In the genomic region with DNA sequence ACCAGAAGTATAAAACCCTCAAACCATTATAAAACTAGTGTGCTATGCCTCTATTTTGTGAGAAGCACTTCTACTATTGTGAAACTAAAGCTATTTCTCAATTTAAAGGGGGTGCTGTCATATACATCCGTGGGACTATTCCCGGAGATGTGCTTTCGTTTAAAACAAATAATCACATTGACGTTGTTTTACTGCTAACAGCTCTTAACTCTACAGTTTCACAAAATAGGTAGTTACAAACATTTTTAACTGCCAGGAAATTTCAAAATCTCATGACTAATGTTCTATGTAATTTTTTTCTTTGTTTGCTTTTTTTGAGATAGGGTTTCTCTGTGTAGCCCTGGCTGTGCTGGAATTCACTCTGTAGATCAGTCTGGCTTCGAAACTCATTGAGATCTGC, we compare ENCODE assay signal across 23 mouse cellular contexts. TPM values are rescaled to one million over a fixed set of nuclear protein-coding genes. Genes with fewer than 3 reads are reported as not detected.
DNase-seq lines count a peak whose midpoint lies in the region; ATAC-seq and TF ChIP-seq lines count a peak whose summit lies in the region.
"Had no signal": no experiment of that assay in that cellular context is flagged by ENCODE, and none has a peak within 500 bp of the region (broad histone marks: within the 10 kb centered on the region; RNA-seq: fewer than 3 reads in every experiment).

No protein-coding gene starts in this region.

- no peaks in the 10 kb centered on the region for H3K9me3 ChIP-seq in lung, postnatal 0 days (ENCODE audit: low read length)
- no peaks in the 10 kb centered on the region for H3K9me3 ChIP-seq in forebrain, embryonic 12.5 days
- H3K9me3 ChIP-seq: embryonic facial prominence, embryonic 13.5 days; embryonic facial prominence, embryonic 15.5 days; forebrain, embryonic 10.5 days; forebrain, embryonic 13.5 days; forebrain, embryonic 15.5 days had no signal

- no peaks in the 10 kb centered on the region for H3K27me3 ChIP-seq in lung, postnatal 0 days (replicated peaks; ENCODE audit: insufficient read depth, low read length)
- 0 out of 2 replicates have a peak, but pooled peaks cover 3% of the 10 kb centered on the region for H3K27me3 ChIP-seq in forebrain, embryonic 12.5 days
- H3K27me3 ChIP-seq: embryonic facial prominence, embryonic 13.5 days; embryonic facial prominence, embryonic 15.5 days; forebrain, embryonic 13.5 days; forebrain, embryonic 15.5 days had no signal

- peak; percentile 67 for DNase-seq in lung, postnatal 0 days (ENCODE audit: low spot score)
- no peak for DNase-seq in lung, postnatal 36 days
- DNase-seq in NIH3T3 (ENCODE audit: low read depth), result peak; percentile 4
- DNase-seq: adrenal gland, adult 8-10 months; adrenal gland, postnatal 14 days; adrenal gland, postnatal 36 days; cerebellum, adult 11-12 months; cerebellum, adult 2 months; cerebellum, adult 9-10 months; cerebellum, postnatal 10 days; cerebellum, postnatal 25 days; embryo, embryonic 11 days; forebrain, postnatal 0 days had no signal

- no peak overlapping the region for H3K4me3 ChIP-seq in lung, postnatal 0 days (ENCODE audit: low read depth, low read length)
- H3K4me3 ChIP-seq in forebrain, embryonic 12.5 days (replicated peaks), result no peak overlapping the region
- H3K4me3 ChIP-seq: embryonic facial prominence, embryonic 13.5 days; embryonic facial prominence, embryonic 15.5 days; erythroblast, embryonic 14.5 days; forebrain, embryonic 10.5 days; forebrain, embryonic 13.5 days; forebrain, embryonic 15.5 days had no signal

- no peak for ATAC-seq in lung, postnatal 0 days
- peak; percentile 18 for ATAC-seq in granulocyte monocyte progenitor cell, adult 5-6 weeks (replicated peaks; ENCODE audit: poor library complexity, severe bottlenecking)
- ATAC-seq in forebrain, embryonic 12.5 days (ENCODE audit: low FRiP score), result no peak
- ATAC-seq: activated CD4-positive, CD25-positive, alpha-beta regulatory T cell, adult 4 months; forebrain, embryonic 13.5 days; forebrain, embryonic 15.5 days; forebrain, postnatal 0 days; Patski had no signal

- WGBS in lung, postnatal 0 days, result 36% methylated on average over 5 of the region's 5 CpGs
- WGBS in forebrain, embryonic 12.5 days, result 94% methylated on average over 5 of the region's 5 CpGs

- H3K27ac ChIP-seq in lung, postnatal 0 days (ENCODE audit: low read length), result 0 out of 2 replicates have a peak overlapping the region, but pooled peaks have one; percentile 12
- H3K27ac ChIP-seq in forebrain, embryonic 12.5 days, result no peak overlapping the region
- H3K27ac ChIP-seq: embryonic facial prominence, embryonic 13.5 days; embryonic facial prominence, embryonic 15.5 days; forebrain, embryonic 10.5 days; forebrain, embryonic 13.5 days; forebrain, embryonic 15.5 days had no signal

- no peaks in the 10 kb centered on the region; the same call in 1 of the 2 replicates for H3K4me1 ChIP-seq in lung, postnatal 0 days (ENCODE audit: insufficient read depth, low read depth, low read length)
- peaks cover 17% of the 10 kb centered on the region for H3K4me1 ChIP-seq in forebrain, embryonic 12.5 days

- no peaks in the 10 kb centered on the region for H3K36me3 ChIP-seq in lung, postnatal 0 days (ENCODE audit: insufficient read depth, low read length)
- H3K36me3 ChIP-seq in forebrain, embryonic 12.5 days (replicated peaks), result no peaks in the 10 kb centered on the region
- H3K36me3 ChIP-seq: embryonic facial prominence, embryonic 13.5 days; embryonic facial prominence, embryonic 15.5 days; forebrain, embryonic 10.5 days; forebrain, embryonic 15.5 days had no signal

- TF ChIP-seq CTCF in lung, postnatal 0 days (IDR thresholded peaks at IDR 0.05), result no peak

- H3K9ac ChIP-seq in lung, postnatal 0 days (replicated peaks; ENCODE audit: low read depth), result no peak overlapping the region
- no peak overlapping the region for H3K9ac ChIP-seq in forebrain, embryonic 12.5 days
- H3K9ac ChIP-seq: embryonic facial prominence, embryonic 13.5 days; embryonic facial prominence, embryonic 15.5 days; forebrain, embryonic 13.5 days; forebrain, embryonic 15.5 days; forebrain, postnatal 0 days had no signal

- H3K4me2 ChIP-seq in lung, postnatal 0 days (replicated peaks; ENCODE audit: low read depth, low read length), result no peak overlapping the region
- no peak overlapping the region for H3K4me2 ChIP-seq in forebrain, embryonic 12.5 days
- H3K4me2 ChIP-seq: embryonic facial prominence, embryonic 13.5 days; embryonic facial prominence, embryonic 15.5 days; forebrain, embryonic 13.5 days; forebrain, embryonic 15.5 days had no signal

- peak; percentile 74 for TF ChIP-seq EP300 in lung, postnatal 0 days (IDR thresholded peaks at IDR 0.05)

RNA-seq across cellular contexts. Expression of a gene that starts 1.5 kb away (rescaled TPM):
- 209 and 242 TPM in 2 replicates for polyA plus RNA-seq in lung, postnatal 0 days (2015; fragmentation: Nextera tagmentation; extraction: Ambion mirVana)
- 27.1 and 28.8 TPM in 2 replicates for total RNA-seq in granulocyte monocyte progenitor cell, adult 5-6 weeks (2014; fragmentation: Nextera tagmentation)
- total RNA-seq in granulocyte monocyte progenitor cell, adult 5-6 weeks (2017), result 7.9 and 18.9 TPM in 2 replicates
- 43.5 and 46.1 TPM in 2 replicates for polyA plus RNA-seq in forebrain, embryonic 12.5 days (2016; fragmentation: Nextera tagmentation; extraction: Ambion mirVana)
